Mouse (Mus musculus) stomach, postnatal 0 days (tissue): Measurements from ENCODE around the gene Stac3. TPM values are rescaled to one million over a fixed set of nuclear protein-coding genes. Genes with fewer than 3 reads are reported as not detected.

Source experiments
- ATAC-seq: fragments of 200-750 bp; cut with Nextera tagmentation; 2 replicates; pipeline ENCODE4 v1.8.0; 2017; ENCODE audit not compliant: low FRiP score, low TSS enrichment
- DNase-seq: peaks from one replicate; pipeline ENCODE4 v3.0.0-alpha.2; 2016; ENCODE audit warnings: low spot score
- H3K27ac ChIP-seq: fragments of 300-500 bp; sonication (generic); replicated peaks from 2 replicates; pipeline ENCODE4 v1.5.1; 2014; ENCODE audit warnings: mild to moderate bottlenecking, control low read depth
- H3K27me3 ChIP-seq: fragments of 300-500 bp; sonication (generic); 2 replicates; pipeline ENCODE4 v1.6.1; 2014; ENCODE audit warnings: low read length; ENCODE audit not compliant: control insufficient read depth, insufficient read depth
- H3K36me3 ChIP-seq: fragments of 300-500 bp; sonication (generic); 2 replicates; pipeline ENCODE4 v1.6.1; 2014; ENCODE audit warnings: low read length, mixed read lengths; ENCODE audit not compliant: control insufficient read depth, insufficient read depth
- H3K4me1 ChIP-seq: fragments of 300-500 bp; sonication (generic); replicated peaks from 2 replicates; pipeline ENCODE4 v1.6.1; 2014; ENCODE audit warnings: antibody characterized with exemption; ENCODE audit not compliant: control insufficient read depth, insufficient read depth
- H3K4me2 ChIP-seq: fragments of 300-500 bp; sonication (generic); replicated peaks from 2 replicates; pipeline ENCODE4 v1.6.1; 2014; ENCODE audit warnings: low read depth, mild to moderate bottlenecking, control low read depth, moderate library complexity
- H3K4me3 ChIP-seq: fragments of 300-500 bp; sonication (generic); 2 replicates; pipeline ENCODE4 v1.5.1; 2014; ENCODE audit warnings: low read depth, low read length, control low read depth
- H3K9ac ChIP-seq: fragments of 300-500 bp; sonication (generic); 2 replicates; pipeline ENCODE4 v1.6.1; 2014; ENCODE audit warnings: mild to moderate bottlenecking, low read length, control low read depth, mixed read lengths
- H3K9me3 ChIP-seq: fragments of 300-500 bp; sonication (generic); 2 replicates; pipeline ENCODE4 v1.6.1; 2016; ENCODE audit warnings: low read length; ENCODE audit not compliant: control insufficient read depth
- CTCF ChIP-seq: IDR thresholded peaks from 2 replicates; pipeline ENCODE4 v1.5.1; 2016; ENCODE audit warnings: antibody characterized with exemption, low read depth, mild to moderate bottlenecking, moderate library complexity
- EP300 ChIP-seq: optimal IDR thresholded peaks from 2 replicates; pipeline ENCODE3; 2016; ENCODE audit warnings: antibody characterized with exemption
- WGBS: fragments of 180-500 bp; shearing (Covaris S2); extraction: QIAGEN DNeasy Blood & Tissue Kit; methylation state at CpG from one replicate; pipeline ENCODE4 v1.1.7; 2014; 5-methylcytosine and 5-hydroxymethylcytosine counted together
- polyA plus RNA-seq: library from polyadenylated mRNA; unstranded; fragments of >200 nt; fragmentation: Nextera tagmentation; extraction: Ambion mirVana; gene quantifications from 2 replicates; pipeline ENCODE4 v1.2.1, GENCODE M21; 2015

The Stac3 gene
- polyA plus RNA-seq, 1 experiment from 2014 or later = 0.23 TPM

- H3K9me3 ChIP-seq = no peaks in the 10 kb centered on the region
- H3K4me1 ChIP-seq = 0 out of 2 replicates have a peak, but pooled peaks cover 6% of the 10 kb centered on the region
Measured at GRCm38 (mm10) chr10:127524646-127525255, 23.3 kb downstream of the Stac3 start.

DNA sequence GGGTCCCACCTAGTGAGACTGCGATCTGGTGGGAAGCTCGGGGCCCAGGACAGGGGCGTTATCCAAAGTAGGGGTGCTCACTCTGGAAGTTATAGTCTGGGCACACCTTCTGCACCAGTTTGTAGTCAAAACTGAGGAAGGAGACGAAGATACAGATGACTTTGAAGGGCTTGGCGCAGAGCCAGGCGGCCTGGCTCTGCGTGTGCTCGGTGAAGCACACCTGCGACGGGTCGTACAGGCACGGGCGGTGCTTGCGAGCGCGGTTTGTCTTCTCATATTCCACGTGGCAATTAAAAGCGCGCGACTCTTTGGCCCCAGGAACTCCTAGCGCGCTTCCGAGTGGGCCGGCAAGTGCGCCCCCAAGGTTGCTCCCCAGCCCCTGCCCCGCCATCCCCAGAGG is 24.6 kb downstream of the Stac3 start:
- DNase-seq (no peak), ATAC-seq (no peak)
- H3K27ac ChIP-seq = no peak overlapping the region
- H3K27me3 ChIP-seq = peaks cover 31% of the 10 kb centered on the region; the same call in 1 of the 2 replicates
- peak overlapping the region; percentile 31 for H3K4me3 ChIP-seq
- TF ChIP-seq EP300 (no peak), CTCF (no peak)
- H3K9ac ChIP-seq = 0 out of 2 replicates have a peak overlapping the region, but pooled peaks have one; percentile 13
- peak overlapping the region; percentile 45 for H3K4me2 ChIP-seq
- no peaks in the 10 kb centered on the region for H3K9me3 ChIP-seq
- 0 out of 2 replicates have a peak, but pooled peaks cover 6% of the 10 kb centered on the region for H3K4me1 ChIP-seq
- no peaks in the 10 kb centered on the region for H3K36me3 ChIP-seq
- 4% methylated on average over 26 of the region's 26 CpGs for WGBS

More at GRCm38 (mm10) chr10:127524646-127525255, 23.3 kb downstream of the Stac3 start:
- peaks cover 26% of the 10 kb centered on the region; the same call in 1 of the 2 replicates for H3K27me3 ChIP-seq
- no peaks in the 10 kb centered on the region for H3K36me3 ChIP-seq
- WGBS = 16% methylated on average over 23 of the region's 23 CpGs
- ATAC-seq (no peak), DNase-seq (no peak)
- no peak overlapping the region for H3K4me3 ChIP-seq
- no peak overlapping the region for H3K9ac ChIP-seq
- H3K27ac ChIP-seq = no peak overlapping the region
- TF ChIP-seq EP300 = no peak
- no peak overlapping the region for H3K4me2 ChIP-seq

GRCm38 (mm10) chr10:127526681-127527080 is 25.2 kb downstream of the Stac3 start:
- H3K9me3 ChIP-seq = no peaks in the 10 kb centered on the region
- H3K36me3 ChIP-seq = no peaks in the 10 kb centered on the region
- WGBS = 2% methylated on average over 26 of the region's 26 CpGs
- H3K4me1 ChIP-seq = 0 out of 2 replicates have a peak, but pooled peaks cover 3% of the 10 kb centered on the region
- peak; percentile 70 for TF ChIP-seq CTCF
- no peak for TF ChIP-seq EP300
- H3K27me3 ChIP-seq = peaks cover 33% of the 10 kb centered on the region; the same call in 1 of the 2 replicates
- DNase-seq = peak; percentile 84
- H3K27ac ChIP-seq = no peak overlapping the region
- no peak overlapping the region for H3K9ac ChIP-seq
- peak overlapping the region; percentile 45 for H3K4me2 ChIP-seq
- ATAC-seq = peak; percentile 75
- peak overlapping the region; percentile 31 for H3K4me3 ChIP-seq

GRCm38 (mm10) chr10:127527481-127527880 is 26.0 kb downstream of the Stac3 start:
- Histone ChIP-seq H3K4me3 (no peak overlapping the region), H3K4me2 (no peak overlapping the region), H3K27ac (no peak overlapping the region), H3K36me3 (no peaks in the 10 kb centered on the region), H3K27me3 (peaks cover 33% of the 10 kb centered on the region; the same call in 1 of the 2 replicates), H3K9me3 (no peaks in the 10 kb centered on the region), H3K4me1 (0 out of 2 replicates have a peak, but pooled peaks cover 3% of the 10 kb centered on the region), H3K9ac (no peak overlapping the region)
- TF ChIP-seq EP300 = no peak
- TF ChIP-seq CTCF = no peak
- DNase-seq (no peak), ATAC-seq (no peak)
- WGBS = 14% methylated on average over 17 of the region's 17 CpGs

GRCm38 (mm10) chr10:127530945-127531344 is 29.5 kb downstream of the Stac3 start:
- DNase-seq = no peak

GRCm38 (mm10) chr10:127531548-127531947 is 30.1 kb downstream of the Stac3 start:
- no peak overlapping the region for H3K9ac ChIP-seq
- WGBS = 15% methylated on average over 4 of the region's 4 CpGs
- no peak for TF ChIP-seq EP300
- no peak for TF ChIP-seq CTCF
- no peak overlapping the region for H3K27ac ChIP-seq
- peaks cover 45% of the 10 kb centered on the region; the same call in 1 of the 2 replicates for H3K27me3 ChIP-seq
- no peak for DNase-seq
- H3K9me3 ChIP-seq = no peaks in the 10 kb centered on the region
- no peak overlapping the region for H3K4me2 ChIP-seq
- no peaks in the 10 kb centered on the region; the same call in 1 of the 2 replicates for H3K4me1 ChIP-seq
- ATAC-seq = no peak
- no peaks in the 10 kb centered on the region for H3K36me3 ChIP-seq
- H3K4me3 ChIP-seq = no peak overlapping the region

More at GRCm38 (mm10) chr10:127530945-127531344, 29.5 kb downstream of the Stac3 start:
- H3K36me3 ChIP-seq = no peaks in the 10 kb centered on the region
- no peak overlapping the region for H3K4me3 ChIP-seq
- H3K4me2 ChIP-seq = no peak overlapping the region
- no peak overlapping the region for H3K9ac ChIP-seq
- peaks cover 41% of the 10 kb centered on the region; the same call in 1 of the 2 replicates for H3K27me3 ChIP-seq
- H3K4me1 ChIP-seq = peaks cover 3% of the 10 kb centered on the region; the same call in 1 of the 2 replicates
- no peak overlapping the region for H3K27ac ChIP-seq
- ATAC-seq = no peak
- no peaks in the 10 kb centered on the region for H3K9me3 ChIP-seq
- TF ChIP-seq CTCF = no peak
- no peak for TF ChIP-seq EP300
- whole genome bisulfite sequencing = 4% methylated on average over 18 of the region's 25 CpGs
